Mouse (Mus musculus) heart, adult 2 months (tissue): ENCODE measurements around the gene Speer4f1.
"Not testable (repeated sequence)": the region's sequence is repeated elsewhere in the genome, so short reads cannot be mapped to it uniquely, and the experiment has no call there.

Source experiments
- EP300 ChIP-seq: fragments of 200-500 bp; IDR thresholded peaks from 2 replicates; pipeline ENCODE4 v1.6.1; 2011; ENCODE audit warnings: low read depth, low read length, control low read depth; ENCODE audit not compliant: insufficient read depth
- POLR2A ChIP-seq: fragments of 200-500 bp; IDR thresholded peaks from 2 replicates; pipeline ENCODE4 v1.6.1; 2011; ENCODE audit warnings: mild to moderate bottlenecking, low read depth, low read length, control low read depth; ENCODE audit not compliant: insufficient read depth

GRCm38 (mm10) chr5:17475798-17476197, at the start of gene Speer4f1:
- not testable (repeated sequence) for TF ChIP-seq EP300, POLR2A
